Mouse (Mus musculus) erythroid progenitor cell, adult 5-6 weeks (primary cell): ENCODE measurements around the gene Slc35f4. TPM values are rescaled to one million over a fixed set of nuclear protein-coding genes. Genes with fewer than 3 reads are reported as not detected.

Experiments
- ATAC-seq: replicated peaks from 2 replicates; pipeline ENCODE4 v1.8.0; 2016; ENCODE audit warnings: moderate number of reproducible peaks, mild to moderate bottlenecking, moderate TSS enrichment, inconsistent platforms; ENCODE audit not compliant: poor library complexity, low FRiP score, severe bottlenecking
- total RNA-seq, 2 experiments: library from RNA; stranded (forward) in 1 of 2; stranded (reverse) in 1 of 2; fragments of 150-400 nt in 1 of 2; fragments of 186-747, 209-891 nt in 1 of 2; gene quantifications; 2 replicates each; pipeline versions ENCODE4 v1.2.3 to v1.2.4; 2015 to 2017; ENCODE audit warnings: low replicate concordance in 2 of 2

The Slc35f4 gene
- total RNA-seq, 2 experiments from 2014 or later = not detected

DNA sequence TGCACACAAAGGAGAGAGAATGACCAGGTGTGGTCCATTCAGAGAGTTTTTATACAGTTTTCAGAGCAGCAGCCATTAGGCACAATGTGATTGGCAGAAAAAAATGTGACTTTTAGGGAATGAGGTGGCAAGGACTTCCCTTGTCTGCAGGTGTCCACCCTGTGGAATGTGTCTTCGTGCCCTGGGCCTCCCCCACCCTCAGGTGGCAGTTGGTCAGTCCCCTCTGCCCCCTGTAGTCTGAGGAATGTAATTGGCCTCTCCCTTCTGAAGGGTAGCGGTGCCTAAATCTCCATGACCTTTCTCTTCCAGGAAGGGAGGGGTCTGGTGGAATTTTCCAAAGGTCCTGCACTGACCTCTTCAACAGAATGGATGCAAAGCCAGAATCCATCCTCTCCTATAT, 163.7 kb downstream of the Slc35f4 start:
- no peak for ATAC-seq

DNA sequence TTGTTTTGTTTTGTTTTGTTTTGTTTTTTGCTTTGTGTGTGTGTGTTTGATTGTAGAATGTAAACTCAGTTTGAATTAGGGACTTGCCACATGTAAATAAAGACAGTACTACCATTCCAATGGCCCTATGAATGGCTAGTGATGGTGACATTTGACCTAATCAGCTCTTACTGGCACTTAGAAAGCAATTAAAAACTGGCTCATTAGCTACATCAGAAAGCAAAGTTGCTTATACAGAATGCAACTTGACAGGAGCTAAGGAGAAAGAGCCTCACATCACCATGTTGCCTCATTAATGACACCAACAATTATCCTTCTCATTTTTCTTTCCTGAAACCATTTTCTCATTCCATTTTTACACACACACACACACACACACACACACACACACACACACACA, 170.3 kb downstream of the Slc35f4 start:
- ATAC-seq = no peak

DNA sequence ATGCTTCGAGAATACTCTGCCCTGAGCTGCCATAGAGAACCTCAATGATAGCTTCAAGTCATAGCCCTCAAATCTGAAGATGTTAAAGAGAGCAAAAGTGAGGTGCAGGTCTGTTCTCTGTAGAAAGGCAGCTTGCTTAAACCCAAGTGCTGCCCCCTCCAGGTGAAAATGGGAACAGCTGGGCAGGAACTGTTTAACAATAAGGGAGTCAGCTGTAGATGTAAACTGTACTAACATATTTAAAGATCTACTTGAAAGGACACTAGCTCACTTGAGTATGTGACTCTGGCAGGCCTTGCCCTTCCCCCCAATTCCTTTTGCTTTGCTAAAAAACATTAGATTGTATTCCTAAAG, 177.0 kb downstream of the Slc35f4 start:
- ATAC-seq = no peak

DNA sequence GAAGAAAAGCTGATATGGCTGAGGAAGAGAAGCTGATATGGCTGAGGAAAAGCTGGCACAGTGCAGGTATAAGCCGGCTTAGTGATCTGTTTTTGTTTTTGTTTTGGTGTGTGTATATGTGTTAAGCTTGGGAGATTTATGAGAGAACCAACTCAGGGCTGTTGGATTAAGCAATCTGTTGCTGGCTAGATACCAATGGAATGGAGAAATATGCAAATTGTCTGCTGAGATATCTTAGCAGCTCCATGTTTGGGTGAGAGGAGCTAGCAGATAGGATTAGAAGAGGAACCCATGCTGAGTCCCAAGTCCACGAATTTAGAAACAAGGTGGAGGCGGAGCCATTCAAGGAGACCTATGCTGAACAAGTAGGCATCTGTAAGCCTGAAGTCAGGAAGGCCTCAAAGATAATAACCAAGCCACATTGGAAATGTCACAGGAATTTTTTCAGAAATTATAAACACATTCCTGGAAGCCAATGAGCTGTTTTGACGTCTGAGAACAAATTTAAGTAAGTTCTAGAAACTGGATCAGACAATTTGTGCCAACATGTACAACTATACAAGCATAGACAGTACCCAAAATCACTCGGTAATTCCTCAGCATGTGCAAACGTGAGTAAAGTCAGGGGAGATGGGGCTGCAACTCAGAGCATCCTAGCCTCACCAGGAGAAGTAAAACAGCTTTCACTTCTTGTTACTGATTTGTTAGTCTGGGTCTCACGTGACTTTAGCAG, 177.5 kb downstream of the Slc35f4 start:
- ATAC-seq = no peak

DNA sequence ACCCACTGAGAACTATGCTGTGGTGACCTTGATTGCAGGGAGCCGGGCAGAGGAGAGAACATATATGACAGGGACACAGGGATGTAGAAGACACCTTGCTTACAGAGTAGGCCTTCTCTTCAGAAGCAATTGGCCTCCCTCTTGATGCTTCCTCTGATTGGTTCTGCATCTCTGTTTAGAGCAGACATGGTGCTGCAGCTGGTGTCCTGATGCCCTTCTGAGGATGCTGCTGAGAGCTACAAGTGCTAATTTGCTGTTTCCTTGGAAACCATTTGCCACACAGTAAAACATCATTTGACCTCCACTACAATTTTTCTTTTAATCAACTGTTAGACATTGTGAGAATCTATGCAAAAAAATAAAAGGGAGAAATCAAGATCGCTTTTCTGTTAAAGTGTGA, 180.0 kb downstream of the Slc35f4 start:
- ATAC-seq = no peak

DNA sequence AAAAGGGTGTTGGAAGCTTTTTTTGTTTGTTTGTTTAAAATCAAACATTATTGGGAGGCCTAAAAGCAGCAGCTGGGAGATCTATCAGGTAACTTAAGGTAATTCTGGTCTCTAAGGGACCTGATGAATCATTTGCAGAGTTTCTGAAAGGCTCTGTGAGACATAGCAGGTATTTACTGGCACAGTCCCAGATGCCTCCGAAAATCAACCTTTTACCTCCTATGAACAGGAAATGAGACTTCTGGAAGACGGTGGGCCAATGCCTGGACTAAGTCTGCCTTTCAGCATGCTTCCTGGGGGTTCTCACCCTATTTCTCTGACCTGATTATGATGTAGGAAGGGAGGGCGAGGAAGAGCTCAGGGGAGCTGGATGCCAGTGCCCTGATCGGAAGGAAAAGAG, 188.8 kb downstream of the Slc35f4 start:
- no peak for ATAC-seq

DNA sequence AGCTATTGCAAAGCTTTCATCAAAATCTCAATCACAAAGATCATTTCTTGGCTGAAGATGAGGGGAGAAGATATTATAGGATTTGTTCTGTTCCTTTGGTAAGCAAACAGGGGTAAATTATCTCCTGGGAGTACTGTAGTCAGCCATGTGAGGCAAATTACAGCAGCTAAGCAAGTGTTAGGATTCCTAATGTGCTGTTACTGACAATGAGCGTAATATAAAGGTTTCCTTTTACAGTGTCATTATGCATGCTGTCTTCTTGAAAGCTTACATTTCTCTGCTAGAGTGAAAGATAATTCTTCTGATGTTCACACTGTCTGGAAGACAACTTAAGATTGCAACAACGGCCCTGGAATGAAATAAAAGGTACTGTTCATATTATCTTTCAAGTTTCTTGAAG, 192.0 kb downstream of the Slc35f4 start:
- ATAC-seq = no peak

DNA sequence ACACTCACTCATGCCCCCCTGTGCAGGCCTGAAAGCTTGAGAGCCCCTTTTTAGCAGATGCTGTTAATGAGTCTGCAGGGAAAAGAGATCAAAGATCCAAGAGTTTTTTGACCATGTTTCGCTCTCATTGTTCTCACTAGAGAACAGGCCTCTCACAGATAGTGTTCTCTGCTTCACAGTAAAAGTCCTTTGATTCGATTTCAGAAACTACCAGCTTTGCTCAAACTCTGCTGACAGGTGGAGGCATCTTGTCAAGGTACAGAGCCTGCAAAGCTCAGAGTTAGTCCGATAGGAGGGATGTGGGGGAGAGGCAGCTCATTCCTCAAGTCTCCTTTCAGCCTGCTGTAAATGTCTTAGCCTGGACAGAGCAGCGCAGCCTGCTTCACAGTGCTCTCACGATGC, 209.4 kb downstream of the Slc35f4 start:
- ATAC-seq = no peak

DNA sequence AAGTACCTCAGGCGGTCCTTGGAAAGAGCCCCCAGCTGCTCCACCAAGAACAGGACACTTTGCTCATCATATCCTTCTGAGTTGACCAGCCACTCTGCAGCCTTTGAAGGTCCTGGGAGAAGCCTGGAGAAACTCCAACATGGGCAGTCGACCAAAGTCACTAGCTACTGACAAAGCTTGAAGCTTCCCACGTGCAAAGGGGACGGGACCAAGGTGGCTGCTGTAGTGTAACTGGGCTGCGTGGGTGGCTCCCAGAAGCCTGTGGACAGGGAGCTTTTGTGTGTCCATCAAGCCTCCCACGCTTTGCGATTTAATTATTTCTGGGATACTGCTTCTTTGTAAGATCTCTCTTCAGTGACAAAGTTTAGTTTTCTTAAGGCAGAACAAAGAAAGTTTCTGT, 211.9 kb downstream of the Slc35f4 start:
- no peak for ATAC-seq

DNA sequence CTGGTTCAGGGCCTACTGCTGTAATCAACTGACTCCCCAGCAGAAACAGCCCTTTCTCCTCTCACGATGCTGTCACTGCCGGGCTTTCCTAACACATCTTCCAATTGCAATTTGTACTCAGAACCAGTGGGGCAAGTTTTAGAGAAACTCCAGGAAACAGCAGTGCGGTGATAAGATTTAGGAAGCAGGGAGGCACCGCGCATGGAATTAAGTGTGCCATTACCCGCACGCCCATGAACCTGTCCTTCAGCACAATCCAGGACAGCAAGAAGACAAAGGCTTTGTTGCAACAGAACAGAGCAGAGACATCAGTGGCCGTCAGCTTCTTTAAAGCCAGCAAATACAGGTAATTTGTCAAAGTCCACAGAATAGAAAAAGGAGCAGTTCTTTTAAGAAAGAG, 212.5 kb downstream of the Slc35f4 start:
- no peak for ATAC-seq

DNA sequence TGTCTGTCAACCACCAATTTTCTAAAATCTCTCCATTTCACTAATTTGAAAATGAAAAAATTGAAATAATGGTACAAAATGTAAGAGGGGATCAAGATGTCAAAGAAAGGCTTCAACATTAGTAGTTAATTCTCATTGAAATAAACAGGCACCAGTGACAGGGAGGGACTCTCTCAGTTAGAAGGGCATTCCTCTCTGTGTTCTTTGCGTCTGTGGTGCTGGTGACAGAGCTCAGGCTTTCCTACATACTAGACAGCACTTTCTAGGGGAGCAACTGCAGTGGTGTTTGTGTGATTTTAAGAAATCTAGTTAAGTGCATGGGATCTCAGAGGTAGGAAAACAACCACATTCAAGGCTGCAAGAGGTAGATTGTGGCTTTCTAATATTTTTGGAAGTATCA, 214.3 kb downstream of the Slc35f4 start:
- ATAC-seq = no peak

DNA sequence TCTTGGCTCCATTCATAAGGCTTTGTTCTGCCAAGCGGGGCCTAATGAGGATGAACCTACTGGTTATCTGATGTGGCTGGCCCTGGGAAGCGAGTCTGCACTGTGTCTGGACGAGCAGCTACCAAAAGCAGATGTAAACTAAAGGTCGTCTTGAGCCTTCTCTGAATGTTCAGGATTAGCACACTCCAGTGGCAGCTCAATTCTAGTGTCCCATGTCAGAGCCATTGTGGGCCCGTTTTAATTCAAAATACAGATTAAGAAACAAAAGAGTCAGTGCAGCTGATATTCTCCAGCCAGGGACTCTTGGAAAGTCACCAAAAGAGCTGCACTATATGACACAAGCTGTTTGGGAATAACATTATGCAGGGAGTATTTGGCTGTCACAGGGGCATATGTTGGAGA, 214.8 kb downstream of the Slc35f4 start:
- ATAC-seq = no peak

DNA sequence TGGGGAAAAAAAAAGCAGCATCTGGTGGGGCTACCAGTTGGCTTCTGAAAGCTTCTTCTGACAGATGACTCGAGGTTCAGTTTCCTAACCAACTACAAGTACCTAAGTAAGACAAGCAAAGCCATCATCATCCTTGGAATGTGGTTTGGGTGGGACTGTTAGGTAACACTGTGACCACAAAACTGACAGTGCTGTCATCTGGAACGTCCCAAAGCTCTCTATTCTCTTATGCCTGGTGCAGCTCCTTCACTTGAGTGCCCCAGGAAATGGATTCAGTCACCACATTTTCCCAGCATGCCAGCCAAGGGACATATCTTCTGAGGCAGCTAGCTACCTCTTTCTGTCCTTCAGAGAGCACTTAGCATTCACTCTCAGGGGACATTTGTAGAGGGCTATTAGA, 216.2 kb downstream of the Slc35f4 start:
- ATAC-seq = no peak

DNA sequence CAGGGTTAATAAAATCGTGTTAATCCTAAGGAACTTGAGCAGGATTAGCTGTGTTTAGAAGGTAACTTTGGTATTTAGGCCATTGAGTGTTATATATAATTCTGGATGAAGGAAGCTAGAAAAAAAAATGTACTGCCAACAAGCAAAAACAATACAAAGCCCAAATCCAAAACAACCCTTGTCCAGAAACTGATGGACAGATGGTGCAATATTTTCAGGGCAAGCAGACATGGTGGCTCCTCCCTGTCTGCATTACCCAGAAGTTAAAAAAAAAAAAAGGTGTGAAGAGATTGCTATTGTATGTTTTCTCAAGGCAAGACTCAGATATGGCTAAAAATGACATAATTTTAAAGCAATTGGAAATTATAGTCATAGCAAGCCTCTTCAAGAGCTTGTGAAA, 217.3 kb downstream of the Slc35f4 start:
- ATAC-seq = no peak

DNA sequence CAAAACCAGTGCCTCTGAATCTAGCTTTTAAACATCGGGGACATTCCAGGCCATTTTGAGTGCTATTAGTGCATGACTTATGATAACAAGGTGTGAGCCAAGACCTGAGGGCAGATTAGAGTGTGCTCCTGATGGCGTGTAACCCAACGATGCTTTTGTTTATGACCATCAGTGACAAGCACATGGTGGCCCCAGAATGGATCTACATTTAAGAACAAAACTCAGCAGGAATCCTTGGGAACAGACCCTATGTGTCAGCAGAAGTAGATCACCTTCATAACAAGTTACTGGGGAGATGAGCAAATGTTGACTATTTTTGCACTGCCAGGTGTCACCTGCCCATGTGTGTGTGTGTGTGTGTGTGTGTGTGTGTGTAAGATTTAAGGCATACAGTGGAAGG, 218.0 kb downstream of the Slc35f4 start:
- ATAC-seq = no peak

DNA sequence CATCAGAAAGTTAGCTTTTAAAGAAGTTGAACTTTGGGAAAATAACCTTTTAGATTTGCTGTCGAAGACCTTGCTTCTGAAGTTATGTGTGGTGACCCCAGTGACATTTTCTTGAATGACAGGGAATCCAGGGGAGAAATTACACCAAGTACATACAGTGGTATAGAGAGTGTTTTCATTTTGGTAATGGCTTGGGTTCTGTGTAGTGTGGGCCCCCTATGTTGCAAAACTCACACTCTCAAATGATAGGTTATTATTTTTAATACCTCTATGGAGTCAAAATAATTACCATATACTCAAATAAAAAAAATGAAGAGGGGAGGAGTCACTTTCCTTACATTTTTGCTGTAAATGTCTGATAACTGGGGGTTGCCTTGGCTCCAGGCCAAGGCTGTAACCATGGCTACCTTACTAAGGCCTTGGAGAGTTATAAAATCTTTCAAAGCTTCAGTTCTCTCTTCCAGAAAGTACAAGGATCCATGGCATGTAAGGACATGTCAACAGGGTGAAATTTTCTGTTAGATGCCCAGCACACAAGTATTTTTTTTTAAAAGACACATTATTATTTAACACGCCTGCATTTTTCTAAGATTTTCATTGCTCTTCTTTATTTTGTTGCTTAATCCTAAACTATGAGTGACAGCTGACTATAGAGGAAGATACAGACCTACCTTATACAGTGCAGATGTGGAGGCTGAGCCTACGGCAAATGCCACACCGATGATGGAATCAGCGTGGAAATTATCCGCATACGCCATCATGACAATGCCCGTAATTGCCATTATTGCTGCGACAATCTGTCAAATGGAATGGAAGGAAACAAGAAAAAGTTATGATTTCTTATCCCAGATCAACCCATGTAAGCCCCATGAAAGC, 220.1 kb downstream of the Slc35f4 start:
- ATAC-seq = no peak

DNA sequence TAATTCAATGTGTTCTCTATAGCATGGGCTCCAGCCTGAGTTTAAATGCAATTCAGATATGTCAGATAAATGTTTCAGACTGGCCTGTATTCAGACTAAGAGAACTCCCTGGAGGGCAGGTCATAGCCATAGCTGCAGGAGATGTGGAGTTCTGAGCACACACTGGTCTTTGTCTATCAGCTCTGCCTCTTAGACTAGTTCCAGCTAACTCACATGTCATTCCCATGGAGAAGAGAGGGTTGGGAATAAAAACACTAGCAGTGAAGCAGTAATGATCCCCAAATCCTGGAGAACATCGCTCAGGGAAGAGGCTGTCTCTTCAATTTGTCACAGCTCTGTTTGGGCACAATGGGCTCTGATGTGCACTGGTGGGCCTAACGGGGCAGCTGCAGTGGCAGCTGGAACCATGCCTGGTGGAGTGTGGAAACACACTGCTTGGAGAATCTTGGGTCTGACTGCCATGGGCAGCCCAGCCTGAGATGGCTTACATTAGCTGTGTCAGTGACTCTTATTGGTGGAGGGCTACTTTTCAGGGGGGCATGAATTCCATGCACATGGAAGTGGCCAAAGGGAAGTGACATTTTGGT, 223.5 kb downstream of the Slc35f4 start:
- no peak for ATAC-seq

DNA sequence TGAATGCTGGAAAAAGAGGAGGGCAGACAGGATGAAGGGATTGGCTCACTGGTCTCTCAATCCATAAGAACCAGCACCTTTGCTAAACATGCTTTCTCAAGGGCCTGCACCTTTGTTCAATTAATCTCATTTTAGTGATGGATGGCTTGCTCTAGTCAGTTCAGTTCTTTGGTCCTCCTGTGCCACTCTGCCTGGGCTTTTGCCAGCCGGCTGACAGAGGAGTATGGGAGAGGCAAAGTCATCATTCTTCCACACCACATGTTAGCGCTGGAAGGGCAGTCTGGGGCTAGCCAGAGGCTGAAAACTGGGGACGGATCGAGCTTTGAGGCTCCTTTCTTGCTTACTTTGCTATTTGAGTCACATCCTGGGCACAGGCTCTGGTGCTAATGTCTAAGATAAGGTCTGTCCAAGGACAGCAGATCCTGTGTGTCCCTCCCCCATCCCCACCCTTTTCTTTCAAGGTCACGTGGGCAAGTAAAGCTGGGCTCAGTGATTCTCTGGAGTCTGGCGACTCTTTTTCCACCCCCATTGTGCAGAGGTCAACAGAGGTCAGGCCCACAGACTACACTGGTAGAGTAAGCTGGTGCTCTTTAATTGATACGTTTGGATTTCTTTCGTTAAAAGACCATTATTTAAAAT, 224.7 kb downstream of the Slc35f4 start:
- ATAC-seq = no peak

DNA sequence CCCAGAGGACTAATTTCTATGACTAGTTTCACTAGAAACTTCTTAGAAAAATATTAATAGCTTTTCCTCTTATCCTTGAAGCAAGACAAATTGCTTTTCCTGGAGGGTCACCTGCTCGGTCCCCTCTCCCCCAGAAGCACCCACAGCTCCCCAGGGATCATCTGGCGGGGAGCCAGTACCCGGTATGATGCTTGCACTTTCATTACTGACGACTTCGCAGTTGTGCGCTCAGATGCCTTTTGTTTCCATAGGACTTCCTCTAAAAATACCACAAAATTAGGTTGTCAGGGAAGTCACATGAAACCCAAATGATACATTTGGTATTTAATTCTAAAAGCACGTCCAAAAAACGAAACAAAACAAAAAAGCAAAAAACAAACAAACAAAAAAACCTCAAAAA, 225.5 kb downstream of the Slc35f4 start:
- ATAC-seq = no peak

DNA sequence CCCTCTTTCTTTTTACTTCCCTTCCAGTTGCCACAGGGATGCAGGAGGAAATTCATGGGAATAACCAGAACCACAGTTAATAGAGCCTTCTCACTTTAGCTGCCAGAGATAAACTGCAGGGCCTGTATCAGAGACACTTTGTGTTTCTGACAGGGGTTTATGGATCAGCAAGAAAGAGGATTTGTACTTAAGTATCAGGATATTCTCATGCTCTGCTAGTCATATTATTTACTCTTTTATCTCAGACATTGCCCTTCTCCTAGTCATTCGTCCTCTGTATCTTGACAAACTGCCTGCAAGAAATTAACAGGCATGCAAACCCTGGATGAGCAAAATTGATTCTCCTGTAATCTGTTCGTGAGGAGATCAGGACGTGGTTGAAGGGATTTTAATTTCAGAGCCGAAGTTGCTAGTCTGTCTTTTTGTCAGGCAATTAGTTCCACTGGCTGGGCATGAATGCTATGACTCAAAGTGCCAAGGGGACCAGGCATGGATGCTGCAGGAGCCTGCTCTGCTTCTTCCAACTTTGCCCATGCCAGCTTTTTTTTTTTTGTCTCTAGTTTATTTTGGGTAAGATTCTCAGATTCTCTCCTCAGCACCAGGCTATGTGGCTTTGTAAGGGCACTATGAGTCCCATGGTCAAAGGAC, 231.9 kb downstream of the Slc35f4 start:
- no peak for ATAC-seq
